ENCODE assay signal across 13 mouse cellular contexts in the genomic region with DNA sequence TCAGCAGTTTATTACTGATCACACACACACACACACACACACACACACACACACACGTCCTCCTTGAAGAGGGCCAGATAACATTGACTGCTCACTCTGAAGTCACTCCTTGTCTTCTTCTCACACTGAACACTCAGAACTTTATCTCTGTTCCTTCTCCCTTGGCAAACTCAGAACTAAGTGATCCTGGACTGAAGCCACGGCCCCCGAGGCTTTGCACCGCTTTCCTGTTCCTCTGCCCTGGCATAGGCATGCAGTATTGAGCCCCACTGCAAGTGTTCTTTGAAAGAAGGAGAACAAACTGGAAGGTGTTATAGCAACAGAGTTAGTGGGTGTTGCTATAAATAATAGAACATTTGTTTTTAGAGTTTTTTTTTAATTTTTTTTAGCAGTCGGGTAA.
DNase-seq lines count a peak whose midpoint lies in the region; ATAC-seq and TF ChIP-seq lines count a peak whose summit lies in the region.
"Had no signal": no experiment of that assay in that cellular context is flagged by ENCODE, and none has a peak within 500 bp of the region (broad histone marks: within the 10 kb centered on the region; RNA-seq: fewer than 3 reads in every experiment).

No protein-coding gene starts in this region.

- H3K9ac ChIP-seq in kidney, embryonic 14.5 days (ENCODE audit: low read depth, low read length) = no peak overlapping the region
- no peak overlapping the region for H3K9ac ChIP-seq in midbrain, embryonic 16.5 days (ENCODE audit: low read depth, low read length)
- H3K9ac ChIP-seq: embryonic facial prominence, embryonic 13.5 days; hindbrain, embryonic 13.5 days; liver, embryonic 14.5 days had no signal

- peaks cover 23% of the 10 kb centered on the region; the same call in 1 of the 2 replicates for H3K36me3 ChIP-seq in kidney, embryonic 14.5 days (ENCODE audit: control insufficient read depth, insufficient read depth, low read length)
- peaks cover 8% of the 10 kb centered on the region; the same call in 1 of the 2 replicates for H3K36me3 ChIP-seq in midbrain, embryonic 16.5 days (ENCODE audit: control insufficient read depth, insufficient read depth, low read length)

- intact Hi-C loops in left cerebral cortex, adult 2 months (cut with DNase I) = loop anchor here (5.0 kb wide), 1 partner anchor 81 kb away; no protein-coding TSS in a partner anchor

- peak; percentile 41 to 46 for DNase-seq in kidney, postnatal 36 days
- DNase-seq in heart, postnatal 4 days = peak; percentile 60
- DNase-seq in left cerebral cortex, adult 2 months (ENCODE audit: extremely low spot score in 1 of 2, low spot score in 2 of 2) = peak; percentile 24 to 40
- peak; percentile 36 to 58 for DNase-seq in right cerebral cortex, postnatal 36 days (ENCODE audit: low spot score in 2 of 2)
- DNase-seq: gastrocnemius, adult 2 months; retina, postnatal 1 day; thymus, adult 18-20 months had no signal

- H3K4me2 ChIP-seq in kidney, embryonic 14.5 days (replicated peaks; ENCODE audit: low read depth, low read length) = no peak overlapping the region
- H3K4me2 ChIP-seq in midbrain, embryonic 16.5 days (ENCODE audit: low read length) = no peak overlapping the region
- H3K4me2 ChIP-seq: embryonic facial prominence, embryonic 13.5 days; hindbrain, embryonic 13.5 days had no signal

- H3K4me3 ChIP-seq in kidney, embryonic 14.5 days (ENCODE audit: low read length) = no peak overlapping the region
- H3K4me3 ChIP-seq in left cerebral cortex, adult 2 months = no peak overlapping the region
- no peak overlapping the region for H3K4me3 ChIP-seq in midbrain, embryonic 16.5 days (ENCODE audit: low read depth, low read length)
- H3K4me3 ChIP-seq: embryonic facial prominence, embryonic 13.5 days; gastrocnemius, adult 2 months; hindbrain, embryonic 13.5 days had no signal

- WGBS in kidney, embryonic 14.5 days = 85% methylated on average over 5 of the region's 5 CpGs
- 81% methylated on average over 5 of the region's 5 CpGs for WGBS in midbrain, embryonic 16.5 days

- no peaks in the 10 kb centered on the region for H3K9me3 ChIP-seq in kidney, embryonic 14.5 days (ENCODE audit: control insufficient read depth, low read length)
- H3K9me3 ChIP-seq in midbrain, embryonic 16.5 days (replicated peaks; ENCODE audit: control insufficient read depth, low read length, poor library complexity, severe bottlenecking) = no peaks in the 10 kb centered on the region
- H3K9me3 ChIP-seq: embryonic facial prominence, embryonic 13.5 days; hindbrain, embryonic 13.5 days had no signal

- H3K27me3 ChIP-seq in kidney, embryonic 14.5 days (ENCODE audit: control insufficient read depth, insufficient read depth, low read length) = no peaks in the 10 kb centered on the region
- H3K27me3 ChIP-seq in midbrain, embryonic 16.5 days (ENCODE audit: control insufficient read depth, insufficient read depth, low read depth, low read length) = no peaks in the 10 kb centered on the region
- H3K27me3 ChIP-seq: embryonic facial prominence, embryonic 13.5 days; hindbrain, embryonic 13.5 days had no signal

- H3K4me1 ChIP-seq in kidney, embryonic 14.5 days (ENCODE audit: control insufficient read depth, insufficient read depth, low read length) = peaks cover 10% of the 10 kb centered on the region; the same call in 1 of the 2 replicates
- peaks cover 10% of the 10 kb centered on the region for H3K4me1 ChIP-seq in midbrain, embryonic 16.5 days (ENCODE audit: control insufficient read depth, insufficient read depth, low read length)

- no peak for TF ChIP-seq CTCF in left cerebral cortex, adult 2 months (IDR thresholded peaks at IDR 0.05)

- no peak overlapping the region for H3K27ac ChIP-seq in kidney, embryonic 14.5 days (ENCODE audit: low read depth, low read length)
- H3K27ac ChIP-seq in left cerebral cortex, adult 2 months = no peak overlapping the region
- H3K27ac ChIP-seq in midbrain, embryonic 16.5 days (ENCODE audit: low read length) = no peak overlapping the region
- H3K27ac ChIP-seq: embryonic facial prominence, embryonic 13.5 days; gastrocnemius, adult 2 months; liver, embryonic 14.5 days had no signal

- ATAC-seq in kidney, embryonic 14.5 days (ENCODE audit: low FRiP score, low TSS enrichment) = no peak
- ATAC-seq in megakaryocyte-erythroid progenitor cell, adult 5-6 weeks (replicated peaks; ENCODE audit: low FRiP score, low TSS enrichment, poor library complexity, severe bottlenecking) = no peak
- ATAC-seq in midbrain, embryonic 16.5 days = no peak
